Mouse (Mus musculus) E14TG2a.4 (cell line): Measurements from ENCODE around the gene Sucla2.
A peak's percentile ranks its signal among the peaks of the same experiment; 100 is the strongest.
"Not testable (repeated sequence)": the region's sequence is repeated elsewhere in the genome, so short reads cannot be mapped to it uniquely, and the experiment has no call there.

Source experiments
- H3K27me3 ChIP-seq: 2 replicates; pipeline ENCODE4 v1.6.1; 2014; ENCODE audit warnings: low read length, control low read depth; ENCODE audit not compliant: insufficient read depth
- H3K36me3 ChIP-seq: 2 replicates; pipeline ENCODE4 v1.6.1; 2014; ENCODE audit warnings: low read length, control low read depth; ENCODE audit not compliant: insufficient read depth
- H3K4me1 ChIP-seq: replicated peaks from 2 replicates; pipeline ENCODE4 v1.6.1; 2014; ENCODE audit warnings: low read depth, low read length, control low read depth
- H3K4me3 ChIP-seq: replicated peaks from 2 replicates; pipeline ENCODE4 v1.5.1; 2014; ENCODE audit warnings: mild to moderate bottlenecking, low read length
- H3K9me3 ChIP-seq: 2 replicates; pipeline ENCODE4 v1.6.1; 2014; ENCODE audit warnings: low read length, control low read depth
- CTCF ChIP-seq: conservative IDR thresholded peaks from 2 replicates; pipeline ENCODE4 v1.5.1; 2014; ENCODE audit warnings: low read length
- NANOG ChIP-seq: IDR thresholded peaks from 2 replicates; pipeline ENCODE4 v1.6.1; 2014; ENCODE audit warnings: borderline replicate concordance, low read length, mixed read lengths
- POU5F1 ChIP-seq: IDR thresholded peaks from 2 replicates; pipeline ENCODE4 v1.6.1; 2014; ENCODE audit warnings: low read length, borderline replicate concordance

The Sucla2 gene

GRCm38 (mm10) chr14:73507200-73507599 lies 17.9 kb upstream of the Sucla2 start:
- Histone ChIP-seq H3K27me3 (no peaks in the 10 kb centered on the region), H3K4me1 (peaks cover 23% of the 10 kb centered on the region), H3K36me3 (peaks cover 8% of the 10 kb centered on the region), H3K4me3 (no peak overlapping the region), H3K9me3 (no peaks in the 10 kb centered on the region)
- no peak for TF ChIP-seq CTCF
- no peak for TF ChIP-seq NANOG
- no peak for TF ChIP-seq POU5F1

GRCm38 (mm10) chr14:73507702-73508376 lies 17.3 kb upstream of the Sucla2 start:
- no peak for TF ChIP-seq NANOG

GRCm38 (mm10) chr14:73508630-73509395 lies 16.3 kb upstream of the Sucla2 start:
- Histone ChIP-seq H3K4me3 (no peak overlapping the region), H3K4me1 (peaks cover 28% of the 10 kb centered on the region), H3K27me3 (no peaks in the 10 kb centered on the region), H3K9me3 (no peaks in the 10 kb centered on the region), H3K36me3 (peaks cover 25% of the 10 kb centered on the region)
- TF ChIP-seq CTCF (no peak), NANOG (no peak), POU5F1 (no peak)

More at GRCm38 (mm10) chr14:73507702-73508376, 17.3 kb upstream of the Sucla2 start:
- Histone ChIP-seq H3K4me3 (no peak overlapping the region), H3K4me1 (peaks cover 28% of the 10 kb centered on the region), H3K36me3 (peaks cover 15% of the 10 kb centered on the region), H3K27me3 (no peaks in the 10 kb centered on the region), H3K9me3 (no peaks in the 10 kb centered on the region)

- H3K4me3 ChIP-seq = peak within 1 kb of the TSS; percentile 99
Measured at GRCm38 (mm10) chr14:73509765-73510423, 15.2 kb upstream of the Sucla2 start, which contains the start of gene Med4. TSS of gene Med4 (plus strand) at chr14:73510025.

DNA sequence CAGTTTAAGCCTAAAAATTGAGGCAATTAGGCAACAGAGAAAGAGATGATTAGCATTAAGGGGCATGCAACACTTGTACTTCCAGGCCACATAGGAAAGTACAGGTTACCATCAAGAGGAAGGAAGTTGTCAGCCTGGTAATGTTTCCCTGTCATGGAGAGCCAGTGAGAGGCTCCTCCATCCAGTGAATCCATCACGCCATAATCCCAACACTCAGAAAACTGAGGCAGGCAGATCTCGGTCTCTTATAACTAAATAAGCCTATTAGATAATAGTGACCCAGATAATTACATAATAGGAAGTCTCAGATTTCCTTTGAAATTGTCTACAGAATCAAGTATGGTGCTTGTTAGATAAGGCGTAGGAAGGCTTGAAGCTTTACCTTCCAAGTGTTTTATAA lies 983 bp upstream of the Sucla2 start:
- no peak overlapping the region for H3K4me3 ChIP-seq
- H3K4me1 ChIP-seq = 0 out of 2 replicates have a peak, but pooled peaks cover 2% of the 10 kb centered on the region
- H3K27me3 ChIP-seq = no peaks in the 10 kb centered on the region
- 0 out of 2 replicates have a peak, but pooled peaks cover 8% of the 10 kb centered on the region for H3K9me3 ChIP-seq
- TF ChIP-seq CTCF = no peak
- no peak for TF ChIP-seq NANOG
- no peak for TF ChIP-seq POU5F1
- no peaks in the 10 kb centered on the region for H3K36me3 ChIP-seq

More at GRCm38 (mm10) chr14:73509765-73510423, 15.2 kb upstream of the Sucla2 start, which contains the start of gene Med4:
- Histone ChIP-seq H3K4me1 (peaks cover 28% of the 10 kb centered on the region), H3K36me3 (peaks cover 32% of the 10 kb centered on the region), H3K27me3 (no peaks in the 10 kb centered on the region), H3K9me3 (no peaks in the 10 kb centered on the region)
- TF ChIP-seq POU5F1 (no peak), CTCF (peak; percentile 97)

GRCm38 (mm10) chr14:73528661-73529060 lies 3.5 kb downstream of the Sucla2 start:
- H3K27me3 ChIP-seq, H3K4me1 ChIP-seq, H3K4me3 ChIP-seq, H3K9me3 ChIP-seq, H3K36me3 ChIP-seq: not testable (repeated sequence)

DNA sequence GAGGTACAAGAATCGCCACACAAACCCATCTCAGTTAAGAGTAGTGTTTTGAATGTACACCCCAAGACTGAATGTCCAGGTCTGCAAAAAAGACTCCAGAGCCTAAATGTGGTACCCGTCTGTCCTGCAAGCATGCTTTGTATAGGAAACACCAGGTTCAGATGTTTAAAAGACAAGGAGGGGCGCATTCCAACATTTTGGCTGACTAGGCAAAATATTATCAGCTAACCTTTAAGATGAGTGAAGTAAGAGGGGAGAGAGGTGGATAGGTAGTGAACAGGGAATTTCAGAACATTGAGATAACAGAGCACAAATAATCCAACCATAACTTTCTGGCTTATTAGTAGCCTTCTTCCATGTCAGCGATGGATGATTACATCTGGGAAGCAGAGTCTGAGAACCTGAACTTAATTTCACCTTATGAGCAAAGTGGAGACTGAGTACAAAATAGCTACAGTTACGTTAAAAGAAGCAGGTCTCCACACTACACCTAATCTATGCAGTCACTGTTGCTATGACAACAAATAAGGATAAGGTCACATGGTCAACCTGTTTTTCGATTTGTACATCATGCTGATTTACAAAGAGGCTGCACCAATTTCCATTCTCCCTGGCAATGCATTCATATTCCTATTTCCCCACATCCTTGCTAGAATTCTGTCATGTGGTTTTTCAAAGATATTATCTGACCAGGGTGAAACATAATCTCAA lies 8.8 kb downstream of the Sucla2 start:
- no peaks in the 10 kb centered on the region for H3K4me1 ChIP-seq
- TF ChIP-seq NANOG (no peak), CTCF (no peak), POU5F1 (no peak)
- no peaks in the 10 kb centered on the region for H3K9me3 ChIP-seq
- peaks cover 2% of the 10 kb centered on the region; the same call in 1 of the 2 replicates for H3K27me3 ChIP-seq
- no peaks in the 10 kb centered on the region for H3K36me3 ChIP-seq
- no peak overlapping the region for H3K4me3 ChIP-seq

GRCm38 (mm10) chr14:73535641-73536040 lies 10.5 kb downstream of the Sucla2 start:
- Histone ChIP-seq H3K9me3 (no peaks in the 10 kb centered on the region), H3K27me3 (peaks cover 2% of the 10 kb centered on the region; the same call in 1 of the 2 replicates), H3K4me3 (no peak overlapping the region), H3K36me3 (no peaks in the 10 kb centered on the region), H3K4me1 (no peaks in the 10 kb centered on the region)
- no peak for TF ChIP-seq CTCF
- no peak for TF ChIP-seq POU5F1
- TF ChIP-seq NANOG = no peak
